8 mouse cellular contexts compared by ENCODE assay signal in genomic region chr14:8098687-8098995, GRCm38 (mm10). TPM values are rescaled to one million over a fixed set of nuclear protein-coding genes. Genes with fewer than 3 reads are reported as not detected.
DNase-seq lines count a peak whose midpoint lies in the region; ATAC-seq and TF ChIP-seq lines count a peak whose summit lies in the region.

No protein-coding gene starts in this region.

- peaks cover 27% of the 10 kb centered on the region for H3K79me2 ChIP-seq in liver, adult 2 months (ENCODE audit: control insufficient read depth, insufficient read depth, low read length)

- no peak for TF ChIP-seq CTCF in liver, adult 2 months (IDR thresholded peaks at IDR 0.05; ENCODE audit: low read depth, low read length)

- peaks cover 2% of the 10 kb centered on the region; the same call in 1 of the 2 replicates for H3K36me3 ChIP-seq in liver, adult 2 months (ENCODE audit: control insufficient read depth, insufficient read depth, low read length)
- H3K36me3 ChIP-seq in hindbrain, embryonic 16.5 days (ENCODE audit: control insufficient read depth, insufficient read depth, low read length): no peaks in the 10 kb centered on the region
- H3K36me3 ChIP-seq in neural tube, embryonic 12.5 days: no peaks in the 10 kb centered on the region

- H3K27ac ChIP-seq in liver, adult 2 months (replicated peaks; ENCODE audit: insufficient read depth, low read depth, low read length): peak overlapping the region; percentile 97
- H3K27ac ChIP-seq in brown adipose tissue, adult 24 weeks (replicated peaks; ENCODE audit: low read depth, low read length): peak overlapping the region; percentile 30
- H3K27ac ChIP-seq in hindbrain, embryonic 16.5 days (ENCODE audit: low read depth, low read length): peak overlapping the region; percentile 88
- 0 out of 2 replicates have a peak overlapping the region, but pooled peaks have one; percentile 46 for H3K27ac ChIP-seq in neural tube, embryonic 12.5 days

- H3K9me3 ChIP-seq in hindbrain, embryonic 16.5 days (ENCODE audit: control insufficient read depth, low read length): no peaks in the 10 kb centered on the region
- H3K9me3 ChIP-seq in neural tube, embryonic 12.5 days: no peaks in the 10 kb centered on the region

- no peak; the same call in 1 of the 2 replicates for ATAC-seq in hindbrain, embryonic 16.5 days
- ATAC-seq in neural tube, embryonic 12.5 days (ENCODE audit: low FRiP score, low read depth): peak; percentile 39; the same call in 1 of the 2 replicates

- H3K4me3 ChIP-seq in liver, adult 2 months (ENCODE audit: insufficient read depth, low read depth, low read length): peak overlapping the region; percentile 95
- H3K4me3 ChIP-seq in brown adipose tissue, adult 24 weeks (ENCODE audit: insufficient read depth, low read depth, low read length): peak overlapping the region; percentile 95
- H3K4me3 ChIP-seq in hindbrain, embryonic 16.5 days (ENCODE audit: low read length): peak overlapping the region; percentile 94
- peak overlapping the region; percentile 94 for H3K4me3 ChIP-seq in neural tube, embryonic 12.5 days

- H3K9ac ChIP-seq in liver, adult 2 months (ENCODE audit: low read depth, low read length): peak overlapping the region; percentile 99
- H3K9ac ChIP-seq in hindbrain, embryonic 16.5 days (ENCODE audit: low read depth, low read length): peak overlapping the region; percentile 88
- H3K9ac ChIP-seq in neural tube, embryonic 12.5 days: peak overlapping the region; percentile 87

- peak; percentile 40 for DNase-seq in liver, adult 2 months (ENCODE audit: extremely low read depth, low read depth, low spot score)
- DNase-seq in liver: no peak
- no peak for DNase-seq in thymus, postnatal 0 days (ENCODE audit: low spot score)
- DNase-seq in spleen, adult 12 weeks (ENCODE audit: low spot score): no peak
- no peak for DNase-seq in kidney, adult 11 months

- no peaks in the 10 kb centered on the region for H3K27me3 ChIP-seq in liver, adult 2 months (ENCODE audit: control insufficient read depth, insufficient read depth, low read length)
- H3K27me3 ChIP-seq in hindbrain, embryonic 16.5 days (replicated peaks; ENCODE audit: control insufficient read depth, insufficient read depth, low read length): no peaks in the 10 kb centered on the region
- no peaks in the 10 kb centered on the region for H3K27me3 ChIP-seq in neural tube, embryonic 12.5 days (replicated peaks)

- peaks cover 33% of the 10 kb centered on the region for H3K4me1 ChIP-seq in liver, adult 2 months (ENCODE audit: control insufficient read depth, insufficient read depth, low read length)
- peaks cover 16% of the 10 kb centered on the region; the same call in 1 of the 2 replicates for H3K4me1 ChIP-seq in brown adipose tissue, adult 24 weeks (ENCODE audit: control insufficient read depth, insufficient read depth, insufficient read length, low read length)
- H3K4me1 ChIP-seq in hindbrain, embryonic 16.5 days (ENCODE audit: control insufficient read depth, insufficient read depth, low read depth, low read length): peaks cover 32% of the 10 kb centered on the region
- H3K4me1 ChIP-seq in neural tube, embryonic 12.5 days: peaks cover 7% of the 10 kb centered on the region; the same call in 1 of the 2 replicates

- 2% methylated on average over 5 of the region's 5 CpGs for WGBS in liver, adult 2 months
- 4% methylated on average over 5 of the region's 5 CpGs for WGBS in hindbrain, embryonic 16.5 days
- WGBS in neural tube, embryonic 12.5 days: under 1% methylated on average over 5 of the region's 5 CpGs

- TF ChIP-seq POLR2A in liver, adult 2 months (IDR thresholded peaks at IDR 0.05; ENCODE audit: extremely low read depth, insufficient read depth, low read length): no peak

- H3K4me2 ChIP-seq in hindbrain, embryonic 16.5 days (ENCODE audit: low read length): peak overlapping the region; percentile 88
- H3K4me2 ChIP-seq in neural tube, embryonic 12.5 days (replicated peaks): peak overlapping the region; percentile 68

RNA-seq across cellular contexts. Expression of gene Pxk, which starts 0.6 kb away (rescaled TPM):
- total RNA-seq in liver, adult 2 months (2014; rRNA removed): 13.6 and 18.4 TPM in 2 replicates
- 14.1 and 17.5 TPM in 2 replicates for polyA plus RNA-seq in liver, adult 2 months (2012; rRNA removed)
- polyA plus RNA-seq in brown adipose tissue, adult 24 weeks (2012; ENCODE audit: insufficient read depth, insufficient read length, missing spikeins): 14.4 and 20.0 TPM in 2 replicates
- 67.9 and 70.4 TPM in 2 replicates for polyA plus RNA-seq in hindbrain, embryonic 16.5 days (2015; fragmentation: Nextera tagmentation; extraction: Ambion mirVana)
- polyA plus RNA-seq in neural tube, embryonic 12.5 days (2016; fragmentation: Nextera tagmentation; extraction: Ambion mirVana): 46.5 and 47.4 TPM in 2 replicates
- 30.9 and 31.9 TPM in 2 replicates for polyA plus RNA-seq in thymus, postnatal 0 days (2015; fragmentation: Nextera tagmentation; extraction: Ambion mirVana)

RNA-seq across cellular contexts. Expression of gene Rpp14, which starts 18.5 kb away (rescaled TPM):
- total RNA-seq in liver, adult 2 months (2014; rRNA removed): 18.8 and 19.5 TPM in 2 replicates
- polyA plus RNA-seq in liver, adult 2 months (2012; rRNA removed): 5.4 and 6.9 TPM in 2 replicates
- polyA plus RNA-seq in brown adipose tissue, adult 24 weeks (2012; ENCODE audit: insufficient read depth, insufficient read length, missing spikeins): 38.1 and 48.7 TPM in 2 replicates
- polyA plus RNA-seq in hindbrain, embryonic 16.5 days (2015; fragmentation: Nextera tagmentation; extraction: Ambion mirVana): 50.1 and 50.8 TPM in 2 replicates
- polyA plus RNA-seq in neural tube, embryonic 12.5 days (2016; fragmentation: Nextera tagmentation; extraction: Ambion mirVana): 45.0 and 48.0 TPM in 2 replicates
- polyA plus RNA-seq in thymus, postnatal 0 days (2015; fragmentation: Nextera tagmentation; extraction: Ambion mirVana): 64.3 and 71.9 TPM in 2 replicates

Comparison
In these comparisons a context has a peak if more than half of its experiments do, and no peak if none do; other contexts are left out.
1. H3K27ac ChIP-seq: peak in every context shown above with its lines; median percentile 97 in liver, adult 2 months; 88 in hindbrain, embryonic 16.5 days; 46 in neural tube, embryonic 12.5 days; 30 in brown adipose tissue, adult 24 weeks.